Mouse (Mus musculus) liver (tissue): ENCODE data around the gene Rnls.
"Not testable (repeated sequence)": the region's sequence is repeated elsewhere in the genome, so short reads cannot be mapped to it uniquely, and the experiment has no call there.

Experiments
- DNase-seq: peaks from one replicate; pipeline ENCODE4 v3.0.0-alpha.2; 2020; ENCODE audit warnings: mixed read lengths

Gene Rnls

DNA sequence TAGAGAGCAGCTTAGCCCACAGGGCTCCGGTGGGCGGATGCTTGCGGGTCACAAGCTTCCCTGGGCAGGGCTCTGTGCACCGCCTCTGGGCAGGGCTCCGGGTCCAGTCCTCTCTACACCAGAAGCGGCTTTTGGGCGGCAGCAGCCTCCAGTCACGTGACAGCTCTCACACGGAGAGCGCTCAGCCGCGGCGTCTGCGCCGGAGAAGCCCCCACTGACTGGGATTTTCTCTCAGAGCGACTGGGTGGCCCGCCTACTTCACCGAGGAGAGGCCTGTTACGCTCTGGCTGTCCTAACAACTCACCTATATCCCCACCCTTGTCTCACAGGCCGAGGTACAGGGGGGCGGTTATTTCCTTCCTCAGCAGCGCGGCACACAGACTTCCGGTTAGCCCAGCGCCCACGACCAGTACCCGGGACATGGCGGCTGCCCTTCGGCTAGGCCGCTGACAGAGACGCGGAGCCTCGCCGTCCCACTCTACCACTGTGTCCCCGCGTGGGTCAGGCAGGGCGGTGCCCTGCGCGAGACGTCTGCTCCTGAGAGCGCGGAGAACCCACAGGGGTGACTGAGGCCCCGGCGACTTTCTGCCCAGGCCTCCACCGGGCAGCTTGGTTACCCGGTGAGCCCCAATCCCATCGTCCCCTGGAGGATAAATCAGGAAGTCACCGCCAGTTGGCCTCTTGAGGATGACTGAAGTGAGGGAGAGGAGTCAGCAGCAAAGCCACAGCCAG, at the start of gene Rnls:
Gene Rnls (minus strand): TSS at position 645 of the 732 bp plus-strand sequence.
- DNase-seq: peak; percentile 81

DNA sequence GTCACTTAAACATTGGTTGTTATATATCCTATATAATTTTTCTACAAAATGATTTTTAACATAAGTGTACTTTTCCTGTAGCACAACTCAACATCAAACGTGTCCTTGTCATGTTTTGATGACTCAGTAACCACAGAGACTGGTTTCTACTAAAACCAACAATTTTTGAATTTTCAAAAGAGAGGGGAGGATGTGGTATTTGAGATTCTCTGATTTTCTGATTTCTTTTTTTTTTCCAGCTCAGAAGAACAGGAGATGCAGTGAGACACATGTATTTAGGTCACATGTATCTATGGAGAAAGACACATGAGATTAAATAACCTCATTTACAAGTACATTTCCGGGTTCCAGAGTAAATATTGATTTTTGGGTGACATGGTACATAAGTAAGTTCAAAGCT, 37.4 kb upstream of the Rnls start:
- DNase-seq: no peak

DNA sequence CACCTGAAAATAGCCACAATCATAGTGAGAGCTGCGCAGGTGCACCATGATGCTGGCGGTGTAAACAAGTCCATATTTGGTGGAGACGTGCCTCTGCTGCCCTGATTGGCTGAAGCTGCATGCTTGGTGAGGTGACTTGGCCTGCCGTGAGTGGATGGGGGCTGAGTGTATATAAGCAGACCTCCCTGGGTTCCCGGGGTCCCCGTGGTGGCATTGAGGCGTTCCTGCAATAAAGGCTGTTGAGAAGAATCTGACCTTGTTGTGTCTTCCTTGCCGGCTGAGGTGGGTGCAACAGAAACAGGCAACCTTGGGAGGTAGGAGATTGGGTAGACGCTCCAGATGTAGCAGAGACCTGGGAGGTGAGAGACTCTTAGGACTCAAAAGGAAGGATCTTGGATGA, 27.3 kb upstream of the Rnls start:
- not testable (repeated sequence) for DNase-seq

DNA sequence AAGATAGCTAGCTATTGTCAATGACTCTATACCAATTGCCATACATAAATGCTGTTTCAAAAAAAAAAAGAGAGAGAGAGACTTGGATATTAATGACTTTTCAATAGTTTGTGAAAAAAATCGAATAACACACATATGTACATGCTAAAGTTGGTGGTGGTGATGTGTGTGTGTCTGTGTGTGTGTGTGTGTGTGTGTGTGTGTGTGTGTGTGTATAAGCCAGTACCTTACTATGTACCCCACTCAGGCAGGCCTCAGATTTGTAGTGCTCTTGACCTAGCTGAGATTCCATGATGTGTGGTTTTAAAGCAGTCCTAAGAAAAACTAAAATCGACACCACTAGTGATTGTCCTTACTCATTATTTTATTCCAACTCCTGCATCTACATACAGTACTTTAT, 11.3 kb downstream of the Rnls start:
- no peak for DNase-seq

DNA sequence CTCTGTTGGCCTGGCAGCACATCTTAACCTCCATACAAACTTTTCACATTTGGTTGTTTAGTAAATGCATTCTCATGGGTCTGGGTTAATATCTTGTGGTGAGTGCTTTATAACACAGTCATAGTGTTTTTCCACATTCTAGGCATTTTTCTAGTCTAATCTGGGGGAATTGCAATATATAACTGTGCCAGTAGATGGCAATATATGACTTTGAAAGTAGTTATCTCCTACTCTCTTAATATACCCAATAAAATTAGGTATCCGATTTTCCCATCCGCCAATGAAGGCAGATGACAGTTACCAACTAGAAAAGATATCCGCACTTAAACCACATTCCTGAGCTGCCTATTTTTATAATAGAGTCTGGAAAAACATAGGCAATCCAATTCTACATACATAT, 11.7 kb downstream of the Rnls start:
- no peak for DNase-seq

DNA sequence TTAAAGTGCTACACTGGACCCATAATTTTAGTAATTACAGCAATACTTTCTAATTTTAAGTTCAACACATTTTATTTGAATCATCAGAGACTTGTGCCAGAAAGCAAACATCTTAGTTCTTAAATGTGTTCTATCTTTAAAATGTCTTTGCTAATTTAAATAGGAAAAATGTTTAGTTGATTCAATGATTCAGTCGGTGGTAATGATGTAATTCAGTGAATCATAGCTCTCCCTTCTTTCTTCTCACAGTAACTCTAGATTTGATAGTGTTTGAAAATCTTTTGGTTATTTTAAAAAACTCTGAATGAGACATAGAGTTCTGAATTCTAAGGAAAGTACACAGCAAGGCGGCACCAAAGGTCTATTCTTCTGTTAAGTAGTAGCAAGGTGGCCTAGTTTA, 23.3 kb downstream of the Rnls start:
- DNase-seq: no peak

DNA sequence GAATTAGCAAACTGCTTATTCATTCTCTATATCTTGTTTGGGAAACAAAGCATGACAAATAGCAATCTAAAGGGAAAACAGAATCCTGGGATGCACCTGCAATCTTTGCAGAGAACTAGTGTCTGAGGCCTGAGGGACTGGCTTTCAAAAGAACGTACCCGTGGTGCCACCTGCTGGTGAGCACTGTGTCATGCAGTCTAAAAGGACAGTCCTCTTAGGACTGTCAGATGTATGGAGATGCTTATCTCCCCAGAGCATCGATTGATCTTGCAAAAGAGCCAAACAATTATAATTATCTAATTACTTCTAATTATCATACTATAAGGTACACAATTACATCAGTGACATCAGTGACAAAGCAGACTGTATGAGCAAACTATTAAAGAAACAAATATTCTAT, 25.4 kb downstream of the Rnls start:
- DNase-seq: peak; percentile 66

DNA sequence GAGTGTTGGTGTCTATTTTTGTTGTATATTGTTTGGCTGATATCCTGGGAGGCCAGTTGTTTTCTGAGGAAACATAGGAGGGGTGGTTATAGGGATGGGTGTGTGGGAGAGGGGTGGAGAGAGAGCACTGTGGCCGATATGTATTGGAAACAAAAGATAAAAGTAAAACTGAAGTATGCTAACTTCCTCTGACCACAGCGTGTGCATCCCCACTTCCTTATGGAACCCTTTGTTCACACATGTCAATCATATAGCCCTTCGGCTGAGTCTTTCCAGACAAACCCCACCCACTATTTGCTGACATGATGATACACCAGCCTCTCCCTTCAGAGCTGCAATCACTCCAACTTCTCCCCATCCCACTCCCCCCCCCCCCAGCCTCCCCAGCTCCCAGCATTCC, 35.1 kb downstream of the Rnls start:
- no peak for DNase-seq

DNA sequence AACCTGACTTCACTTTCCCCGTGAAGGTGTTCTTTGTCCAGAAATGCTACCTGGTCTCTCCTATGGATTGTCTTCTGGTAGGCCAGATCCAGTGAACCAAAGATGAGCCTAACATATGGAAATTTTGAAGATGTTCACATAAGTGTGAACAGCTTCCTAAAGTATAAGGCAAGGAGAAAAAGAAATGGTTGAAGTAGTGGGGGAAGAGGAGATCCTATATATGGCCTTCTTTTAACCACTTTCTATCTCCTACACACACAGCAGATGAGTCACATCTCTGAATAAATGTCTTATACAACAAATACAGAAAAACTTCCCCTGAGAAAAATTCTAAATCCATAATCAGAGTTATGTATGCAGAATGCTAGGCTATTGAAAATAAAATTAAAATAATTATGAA, 52.0 kb downstream of the Rnls start:
- DNase-seq: no peak

DNA sequence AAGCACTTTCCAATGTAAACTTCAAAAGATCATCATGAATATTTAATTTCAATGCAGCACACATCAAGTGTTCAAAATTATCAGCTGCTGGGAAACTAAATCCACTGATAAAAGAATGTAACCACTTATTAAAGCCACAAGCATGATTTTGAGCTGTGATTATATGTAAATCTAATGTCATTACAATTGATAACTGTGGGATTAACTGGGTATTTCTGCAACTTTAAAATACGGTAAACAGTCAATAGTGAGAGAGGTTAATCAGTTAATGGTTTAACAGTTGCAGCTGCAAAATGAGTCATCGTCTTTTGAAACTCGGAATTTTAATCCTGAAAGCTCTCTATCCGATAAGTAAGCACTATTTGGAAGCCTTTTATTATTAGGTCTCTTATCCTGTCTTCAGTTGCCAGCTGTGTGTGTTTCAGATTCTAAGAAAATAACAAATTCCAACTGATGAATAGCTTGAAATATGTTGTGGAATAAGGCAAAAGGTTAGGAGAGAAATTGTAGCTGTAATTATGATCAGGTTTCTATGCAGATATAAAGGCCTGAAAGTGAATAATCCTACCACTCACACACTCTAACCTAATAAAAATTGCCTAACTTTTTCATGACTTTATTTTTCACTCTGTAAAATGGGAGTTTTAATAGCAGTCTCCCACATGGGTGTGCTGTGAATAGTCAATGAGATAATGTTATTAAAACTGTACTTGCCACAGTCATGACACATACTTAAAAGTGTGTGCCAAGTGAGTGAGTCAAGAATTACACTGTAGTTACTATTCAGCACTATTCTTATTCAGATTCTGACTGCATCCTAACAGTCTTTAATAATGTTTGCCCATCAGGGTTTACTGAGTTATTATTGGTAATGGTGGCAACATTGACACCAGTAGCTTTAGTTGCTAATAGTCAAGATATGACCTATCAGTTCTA, 65.1 kb downstream of the Rnls start:
- no peak for DNase-seq

DNA sequence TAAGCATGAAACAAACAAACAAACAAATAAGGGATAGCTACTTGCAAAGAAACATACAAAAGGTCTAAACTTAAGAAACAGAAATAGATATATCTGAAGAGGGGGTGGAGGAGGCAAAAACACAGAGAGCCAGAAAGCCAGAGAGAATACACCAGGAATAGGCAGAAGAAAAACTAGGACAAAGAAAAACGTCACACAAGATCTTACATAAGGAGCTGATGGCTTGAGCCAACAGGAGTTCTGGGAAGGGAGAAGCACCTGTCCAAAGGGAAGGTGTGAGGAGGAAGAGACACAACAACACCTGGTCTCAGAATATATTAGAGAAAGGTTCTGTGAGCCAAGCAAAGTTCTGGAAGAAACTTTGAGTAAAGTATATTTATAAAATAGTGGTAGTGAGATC, 73.3 kb downstream of the Rnls start:
- no peak for DNase-seq

DNA sequence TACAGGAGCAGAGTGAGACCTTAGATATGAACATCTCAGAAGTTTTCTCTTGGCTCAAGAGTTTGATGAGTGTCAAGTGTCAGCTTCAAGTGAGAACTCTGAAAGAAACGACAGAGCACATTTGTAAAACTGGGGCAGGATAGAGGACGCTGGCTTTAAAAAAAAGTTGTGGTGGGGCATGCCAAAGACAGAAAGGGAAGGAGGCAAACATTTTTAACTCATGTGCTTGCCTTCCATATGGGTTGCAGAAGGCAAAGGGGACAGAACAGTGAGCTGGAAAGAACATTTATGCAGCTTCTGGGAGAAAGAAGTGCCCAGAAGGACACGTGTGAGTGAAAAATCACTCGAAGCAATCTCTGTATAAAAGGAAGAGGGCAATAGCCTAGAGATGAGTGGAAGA, 75.0 kb downstream of the Rnls start:
- DNase-seq: no peak

DNA sequence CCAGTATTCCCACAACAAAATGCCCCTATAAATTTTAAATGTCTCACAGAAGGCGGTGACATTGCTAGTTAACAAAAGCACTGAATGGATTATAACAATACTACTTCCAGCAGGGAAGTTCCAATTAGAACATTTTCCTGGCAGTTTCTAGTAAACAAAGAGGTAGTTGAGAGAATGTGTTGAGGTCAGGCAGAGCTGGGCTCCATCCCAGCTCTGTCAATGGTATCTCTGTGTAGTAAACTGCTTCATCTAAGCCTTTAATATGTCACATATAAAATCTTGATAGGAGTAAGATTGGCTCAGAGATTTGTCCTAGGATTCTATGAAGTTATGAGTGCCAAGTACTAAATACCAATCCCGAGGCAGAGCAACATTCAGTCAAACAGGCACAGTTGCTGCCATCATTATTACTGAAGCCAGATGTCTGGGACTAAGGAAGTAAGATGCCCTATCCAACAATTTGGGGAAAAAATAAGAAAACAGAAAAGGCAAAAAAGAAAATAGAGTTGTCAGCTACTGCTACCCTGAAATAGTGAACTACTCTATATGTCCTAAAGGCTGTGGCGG, 92.3 kb downstream of the Rnls start:
- no peak for DNase-seq

DNA sequence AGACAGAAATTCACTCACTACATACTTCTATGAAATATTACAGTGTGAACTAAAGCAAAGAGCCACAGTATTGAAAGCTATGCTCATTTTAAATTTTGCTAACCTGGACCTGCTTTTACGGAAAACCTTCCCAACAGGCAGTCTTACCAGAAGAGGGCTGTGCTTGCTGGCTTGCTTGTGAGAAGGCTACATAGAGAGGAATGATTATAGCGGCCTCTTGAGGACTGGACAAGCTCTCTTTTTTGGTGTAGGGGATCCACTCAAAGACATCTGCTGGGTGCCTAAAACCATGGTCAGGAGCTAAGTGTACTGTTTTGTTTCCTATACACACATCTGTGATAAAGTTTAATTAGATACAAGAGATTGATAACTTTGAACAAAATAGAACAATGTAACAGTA, 95.8 kb downstream of the Rnls start:
- no peak for DNase-seq

DNA sequence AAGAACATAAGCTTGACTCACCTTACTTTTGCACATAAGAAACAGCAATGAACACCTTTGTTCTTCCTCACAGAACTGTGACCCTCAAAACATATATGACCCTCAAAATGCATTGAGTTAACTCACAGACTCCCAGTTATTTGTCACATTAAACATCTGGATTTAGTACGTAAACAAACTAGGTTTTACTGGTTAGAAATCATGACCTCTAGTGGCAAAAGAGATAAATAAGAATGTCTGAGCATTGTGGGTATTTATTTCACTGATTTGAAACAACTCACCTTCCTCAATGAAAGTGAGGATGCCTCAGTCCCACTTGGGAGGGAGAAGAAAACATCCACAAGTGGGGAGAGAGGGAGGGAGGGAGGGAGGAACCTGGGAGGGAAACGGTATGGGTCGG, 109.1 kb downstream of the Rnls start:
- no peak for DNase-seq

DNA sequence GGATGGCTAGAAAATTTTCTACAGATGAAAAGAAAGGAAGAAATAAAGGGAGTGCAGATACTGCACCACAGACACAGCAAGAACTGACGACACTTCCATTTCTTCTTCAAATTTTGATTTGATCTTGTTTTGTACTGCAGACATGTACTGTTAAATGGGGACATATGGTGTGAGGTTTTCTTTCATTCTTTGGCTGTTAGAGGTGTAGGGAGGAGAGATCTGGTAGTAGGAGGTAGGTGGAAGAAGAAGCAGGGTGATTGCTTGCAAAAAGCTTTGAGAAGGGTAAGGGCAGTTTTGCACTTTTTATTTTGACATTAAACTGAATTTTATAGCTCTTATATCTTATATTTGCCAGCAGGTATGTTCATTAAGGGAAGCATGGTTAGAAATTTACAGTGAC, 115.7 kb downstream of the Rnls start:
- no peak for DNase-seq

DNA sequence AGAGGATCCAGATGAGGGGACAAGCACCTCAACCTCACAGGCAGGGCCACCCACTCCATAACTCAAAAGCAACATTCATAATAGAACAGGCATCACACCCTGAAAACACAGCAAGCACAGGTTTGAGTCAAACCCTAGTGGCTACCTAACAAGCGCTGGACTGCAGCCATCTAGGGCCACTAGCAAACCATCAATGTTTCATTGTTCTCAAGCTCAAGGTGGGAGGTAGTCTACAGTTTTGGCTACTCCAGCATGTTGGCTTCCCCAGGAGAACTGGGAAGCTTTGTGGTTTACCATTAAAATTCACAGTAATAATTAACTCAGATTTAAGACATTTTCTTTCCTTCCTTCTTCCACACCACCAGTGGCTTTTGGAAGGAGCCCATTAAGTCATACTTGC, 118.4 kb downstream of the Rnls start:
- no peak for DNase-seq

DNA sequence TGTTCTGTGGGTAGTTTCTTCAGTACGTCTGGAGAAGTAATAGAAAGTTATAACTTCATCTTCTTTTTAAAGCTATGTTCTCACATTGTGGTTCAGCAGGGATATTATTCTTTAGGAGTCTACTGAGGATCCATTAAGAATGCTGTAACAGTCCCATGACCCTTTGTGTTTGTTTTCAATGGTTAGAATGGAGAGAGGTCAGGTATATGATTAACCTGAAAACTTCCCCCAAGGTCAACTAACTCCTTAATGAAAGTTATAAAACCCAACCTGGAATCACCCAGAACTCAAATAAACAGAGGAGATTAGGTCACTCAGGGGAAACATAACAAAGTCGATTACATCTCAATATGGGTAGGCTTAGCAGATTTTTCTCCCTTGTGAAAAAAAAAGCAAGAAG, 120.5 kb downstream of the Rnls start:
- DNase-seq: no peak

DNA sequence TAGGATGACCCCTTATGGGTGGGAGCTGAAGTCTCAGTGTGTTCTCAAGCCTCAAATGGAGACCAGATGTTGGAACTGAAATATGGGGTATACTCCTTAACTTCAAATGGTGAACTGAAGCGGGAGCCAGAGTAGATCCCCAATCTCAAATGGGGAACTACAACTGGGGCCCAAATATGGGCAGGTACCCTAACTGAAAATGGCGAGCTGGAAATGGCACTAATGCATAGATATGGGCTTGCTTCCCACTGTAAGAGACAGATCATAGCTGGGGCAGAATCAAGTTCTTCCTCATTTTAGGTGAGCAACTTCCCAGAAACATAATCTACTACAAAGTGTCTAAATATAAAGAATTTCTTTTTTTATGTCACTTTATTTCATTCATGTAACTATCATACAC, 121.9 kb downstream of the Rnls start:
- DNase-seq: no peak

DNA sequence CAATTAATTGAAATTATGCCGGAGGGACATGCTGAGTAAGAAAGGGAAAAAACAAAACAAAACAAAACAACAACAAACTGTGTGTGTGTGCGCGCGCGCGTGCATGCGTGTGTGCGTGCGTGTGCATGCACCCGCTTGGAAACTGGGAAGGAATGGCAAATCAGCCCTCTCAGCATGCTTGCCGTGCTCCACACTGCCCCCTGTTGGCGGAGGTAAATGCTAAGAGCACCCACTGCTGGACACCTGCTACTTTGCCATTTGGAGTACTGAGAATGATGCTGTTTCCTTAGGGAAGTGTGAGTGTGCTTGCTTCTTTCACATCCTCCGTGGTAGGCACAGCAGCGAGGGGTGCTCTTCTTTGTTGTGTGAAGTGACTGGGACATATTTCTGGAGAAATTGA, 124.1 kb downstream of the Rnls start:
- peak; percentile 47 for DNase-seq

DNA sequence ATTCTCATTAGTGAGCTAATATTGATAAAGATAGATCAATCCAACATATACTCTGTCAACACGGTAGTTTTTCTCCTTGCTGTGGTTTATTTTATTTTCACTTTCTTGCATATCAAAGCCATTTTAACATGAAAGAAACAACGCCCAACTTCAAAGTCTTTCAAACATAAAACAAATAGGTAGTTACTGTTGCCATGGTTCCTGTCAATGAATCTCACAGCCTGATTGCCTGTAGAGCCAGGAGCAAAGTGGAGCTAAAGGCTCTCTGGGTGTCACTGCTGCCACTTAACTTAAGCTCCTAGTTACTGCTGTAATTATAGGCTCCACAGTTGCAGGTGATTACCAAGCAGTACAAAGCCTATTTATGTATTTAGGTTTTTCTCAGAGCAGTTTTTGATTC, 126.8 kb downstream of the Rnls start:
- DNase-seq: no peak

DNA sequence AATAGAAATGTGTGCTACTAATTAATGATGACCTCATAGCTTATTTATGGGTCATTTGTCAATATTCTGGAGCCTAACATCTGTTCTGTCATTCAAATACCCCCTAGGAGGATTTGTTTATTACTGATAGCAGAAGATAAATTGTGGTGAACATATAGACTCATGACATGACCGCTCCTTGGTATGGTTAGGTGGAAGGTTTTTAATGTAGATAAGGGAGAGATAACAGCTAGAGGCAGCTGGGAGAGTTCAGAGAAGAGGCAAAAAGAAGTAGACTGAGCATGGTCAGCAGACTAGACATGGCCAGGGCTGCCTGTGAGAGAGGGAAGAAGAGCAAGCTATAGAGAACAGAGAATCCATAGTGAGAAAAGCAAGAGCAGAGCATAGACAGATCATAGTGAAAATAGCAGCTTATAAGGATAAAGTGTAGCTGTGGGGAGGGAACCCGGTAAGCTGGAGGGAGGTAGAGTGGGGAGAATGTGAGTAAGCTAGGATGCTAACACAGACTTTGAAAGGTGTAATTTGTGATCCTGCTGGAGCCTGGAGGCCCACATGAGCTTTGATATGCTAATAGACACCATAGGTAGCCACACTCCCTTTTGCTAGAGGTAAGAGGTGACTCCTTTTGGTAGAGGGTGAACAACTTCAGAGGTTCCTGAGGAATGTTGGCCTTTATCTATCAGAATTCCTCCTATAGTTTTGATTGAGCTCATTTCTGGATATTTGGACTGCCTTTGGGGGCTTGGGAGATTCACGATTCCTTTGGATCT, 127.7 kb downstream of the Rnls start:
- no peak for DNase-seq

DNA sequence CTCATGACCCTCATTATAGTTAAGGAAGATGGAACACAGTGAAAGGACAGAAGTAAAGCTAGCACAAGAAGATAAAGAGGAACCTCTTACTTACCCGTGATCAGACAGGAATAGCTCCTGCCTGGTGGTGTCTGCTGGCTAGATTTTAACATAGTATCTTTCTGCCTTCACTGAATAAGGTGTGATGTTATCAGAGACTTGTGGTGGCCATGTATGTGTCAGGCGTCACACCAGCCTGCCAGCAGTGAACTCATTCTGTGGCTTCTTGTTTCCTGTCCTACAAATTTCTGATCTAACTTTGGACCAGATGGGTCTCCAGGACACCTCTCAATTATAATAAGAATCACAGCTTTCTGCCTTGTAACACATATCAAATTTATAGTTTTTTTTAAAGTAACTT, 129.7 kb downstream of the Rnls start:
- no peak for DNase-seq
